Mouse (Mus musculus) embryo, embryonic 11.5 days (tissue): ENCODE measurements around the gene Gcgr.

Source experiments
- DNase-seq: peaks from one replicate; pipeline ENCODE4 v3.0.0-alpha.2; 2012; ENCODE audit warnings: low read depth, low spot score

The Gcgr gene

GRCm38 (mm10) chr11:120530085-120530964 is at the start of gene Gcgr:
TSS of gene Gcgr (plus strand) at chr11:120530699.
- DNase-seq, result no peak

GRCm38 (mm10) chr11:120483448-120483934 is 47.0 kb upstream of the Gcgr start:
- no peak for DNase-seq

GRCm38 (mm10) chr11:120484265-120484981 is 46.1 kb upstream of the Gcgr start, which contains the start of gene Mrpl12:
TSS of gene Mrpl12 (plus strand) at chr11:120484613.
- peak; percentile 89 for DNase-seq

- no peak for DNase-seq
Measured at GRCm38 (mm10) chr11:120485251-120485650, 45.2 kb upstream of the Gcgr start.

GRCm38 (mm10) chr11:120488516-120488915 is 42.0 kb upstream of the Gcgr start:
- no peak for DNase-seq

- DNase-seq, result peak; percentile 78
Measured at GRCm38 (mm10) chr11:120489054-120489761, 41.3 kb upstream of the Gcgr start.

GRCm38 (mm10) chr11:120490291-120491046 is 40.0 kb upstream of the Gcgr start:
- DNase-seq, result no peak

GRCm38 (mm10) chr11:120491317-120492023 is 39.0 kb upstream of the Gcgr start, which contains the start of gene Slc25a10:
TSS of gene Slc25a10 (plus strand) at chr11:120491840.
- DNase-seq, result peak; percentile 81

- no peak for DNase-seq
Measured at GRCm38 (mm10) chr11:120492024-120492877, 38.2 kb upstream of the Gcgr start.

GRCm38 (mm10) chr11:120492878-120493203 is 37.7 kb upstream of the Gcgr start:
- no peak for DNase-seq

- no peak for DNase-seq
Measured at GRCm38 (mm10) chr11:120493351-120493750, 37.1 kb upstream of the Gcgr start.

GRCm38 (mm10) chr11:120493911-120494310 is 36.6 kb upstream of the Gcgr start:
- no peak for DNase-seq

GRCm38 (mm10) chr11:120497436-120497835 is 33.1 kb upstream of the Gcgr start:
- DNase-seq, result no peak

- DNase-seq, result no peak
Measured at GRCm38 (mm10) chr11:120498226-120498625, 32.3 kb upstream of the Gcgr start.

- DNase-seq, result no peak
Measured at GRCm38 (mm10) chr11:120498891-120499290, 31.6 kb upstream of the Gcgr start.

GRCm38 (mm10) chr11:120499894-120500293 is 30.6 kb upstream of the Gcgr start:
- no peak for DNase-seq

GRCm38 (mm10) chr11:120500357-120500756 is 30.1 kb upstream of the Gcgr start:
- no peak for DNase-seq

- no peak for DNase-seq
Measured at GRCm38 (mm10) chr11:120501018-120501417, 29.5 kb upstream of the Gcgr start.

GRCm38 (mm10) chr11:120501701-120502100 is 28.8 kb upstream of the Gcgr start:
- no peak for DNase-seq

GRCm38 (mm10) chr11:120505661-120506060 is 24.8 kb upstream of the Gcgr start:
- no peak for DNase-seq
